Mouse (Mus musculus) intestine, postnatal 0 days (tissue): ENCODE data around the gene Gm17175. TPM values are rescaled to one million over a fixed set of nuclear protein-coding genes. Genes with fewer than 3 reads are reported as not detected.
"Not testable (repeated sequence)": the region's sequence is repeated elsewhere in the genome, so short reads cannot be mapped to it uniquely, and the experiment has no call there.

Experiments used
- ATAC-seq: fragments of 200-750 bp; cut with Nextera tagmentation; 2 replicates; pipeline ENCODE4 v1.8.0; 2017; ENCODE audit warnings: mild to moderate bottlenecking, moderate TSS enrichment, moderate library complexity
- H3K27ac ChIP-seq: fragments of 300-500 bp; sonication (generic); 2 replicates; pipeline ENCODE4 v1.5.1; 2014; ENCODE audit warnings: mild to moderate bottlenecking, low read depth, low read length, moderate library complexity
- H3K27me3 ChIP-seq: fragments of 300-500 bp; sonication (generic); replicated peaks from 2 replicates; pipeline ENCODE4 v1.6.1; 2014; ENCODE audit warnings: low read length, mixed read lengths; ENCODE audit not compliant: control insufficient read depth, insufficient read depth
- H3K36me3 ChIP-seq: fragments of 300-500 bp; sonication (generic); 2 replicates; pipeline ENCODE4 v1.6.1; 2014; ENCODE audit warnings: mild to moderate bottlenecking, moderate library complexity; ENCODE audit not compliant: control insufficient read depth, insufficient read depth
- H3K4me1 ChIP-seq: fragments of 300-500 bp; sonication (generic); replicated peaks from 2 replicates; pipeline ENCODE4 v1.6.1; 2014; ENCODE audit warnings: antibody characterized with exemption, low read length, mixed read lengths; ENCODE audit not compliant: control insufficient read depth, insufficient read depth
- H3K4me2 ChIP-seq: fragments of 300-500 bp; sonication (generic); replicated peaks from 2 replicates; pipeline ENCODE4 v1.6.1; 2014; ENCODE audit warnings: low read depth, mild to moderate bottlenecking, moderate library complexity
- H3K4me3 ChIP-seq: fragments of 300-500 bp; sonication (generic); 2 replicates; pipeline ENCODE4 v1.5.1; 2014; ENCODE audit warnings: low read depth, low read length
- H3K9ac ChIP-seq: fragments of 300-500 bp; sonication (generic); 2 replicates; pipeline ENCODE4 v1.6.1; 2014; ENCODE audit warnings: mild to moderate bottlenecking, low read depth, low read length
- H3K9me3 ChIP-seq: fragments of 300-500 bp; sonication (generic); 2 replicates; pipeline ENCODE4 v1.6.1; 2016; ENCODE audit warnings: mixed run types; ENCODE audit not compliant: control insufficient read depth
- CTCF ChIP-seq: sonication (generic); IDR thresholded peaks from 2 replicates; pipeline ENCODE4 v1.5.1; 2016; ENCODE audit warnings: low read depth, mild to moderate bottlenecking, control low read depth, antibody characterized with exemption, moderate library complexity
- WGBS: fragments of 180-500 bp; shearing (Covaris S2); extraction: QIAGEN DNeasy Blood & Tissue Kit; methylation state at CpG from one replicate; pipeline ENCODE4 v1.1.7; 2014; 5-methylcytosine and 5-hydroxymethylcytosine counted together
- polyA plus RNA-seq: library from polyadenylated mRNA; unstranded; fragments of >200 nt; fragmentation: Nextera tagmentation; extraction: Ambion mirVana; gene quantifications from 2 replicates; pipeline ENCODE4 v1.2.1, GENCODE M21; 2015

Gene Gm17175
- not detected in 2 replicates for polyA plus RNA-seq

GRCm38 (mm10) chr14:51573963-51574362 is at the start of gene Gm17175:
TSS of gene Gm17175 (minus strand) at chr14:51574063.
- not testable (repeated sequence) for H3K27ac ChIP-seq, H3K9ac ChIP-seq, H3K4me2 ChIP-seq, H3K4me3 ChIP-seq, ATAC-seq, H3K9me3 ChIP-seq, H3K4me1 ChIP-seq, H3K36me3 ChIP-seq, H3K27me3 ChIP-seq
- WGBS: 95% methylated on average over 2 of the region's 2 CpGs

DNA sequence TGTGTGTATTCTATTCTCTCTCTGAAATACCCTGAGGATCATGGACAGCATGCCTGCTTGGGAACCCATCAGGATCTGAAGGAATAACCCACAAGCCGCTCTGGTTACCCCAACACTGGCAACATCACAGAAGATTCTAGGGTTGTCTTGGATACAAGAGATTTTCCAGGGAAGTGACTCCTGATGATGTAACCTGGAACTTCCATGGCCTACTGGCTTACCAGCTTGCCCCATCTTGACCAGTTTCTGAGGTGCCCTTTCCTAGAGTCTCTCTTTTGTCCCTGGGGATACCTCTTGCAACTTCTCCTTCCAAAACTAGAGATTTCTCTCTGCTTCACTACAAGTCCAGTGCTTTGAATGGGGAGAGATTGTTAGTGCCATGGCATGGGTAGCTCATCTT is 37.3 kb upstream of the Gm17175 start, which contains the start of gene Gm17078:
TSS of gene Gm17078 (minus strand) at position 101 of the 400 bp plus-strand sequence.
- TF ChIP-seq CTCF: no peak
- H3K9ac ChIP-seq: no peak within 1 kb of the TSS
- no peak for ATAC-seq
- WGBS: 82% methylated on average over 1 of the region's 1 CpGs
- no peaks in the 10 kb centered on the region for H3K36me3 ChIP-seq
- no peak within 1 kb of the TSS for H3K27ac ChIP-seq
- no peak within 1 kb of the TSS for H3K4me3 ChIP-seq
- H3K27me3 ChIP-seq: no peaks in the 10 kb centered on the region
- no peaks in the 10 kb centered on the region for H3K4me1 ChIP-seq
- H3K4me2 ChIP-seq: no peak within 1 kb of the TSS
- no peaks in the 10 kb centered on the region for H3K9me3 ChIP-seq

DNA sequence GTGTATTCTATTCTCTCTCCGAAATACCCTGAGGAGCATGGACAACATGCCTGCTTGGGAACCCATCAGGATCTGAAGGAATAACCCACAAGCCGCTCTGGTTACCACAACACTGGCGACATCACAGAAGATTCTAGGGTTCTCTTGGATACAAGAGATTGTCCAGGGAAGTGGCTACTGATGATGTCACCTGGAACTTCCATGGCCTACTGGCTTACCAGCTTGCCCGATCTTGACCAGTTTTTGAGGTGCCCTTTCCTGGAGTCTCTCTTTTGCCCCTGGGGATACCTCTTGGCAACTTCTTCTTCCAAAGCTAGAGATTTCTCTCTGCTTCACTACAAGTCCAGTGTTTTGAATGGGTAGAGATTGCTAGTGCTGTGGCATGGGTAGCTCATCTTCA is 18.2 kb upstream of the Gm17175 start, which contains the start of gene Gm17174:
TSS of gene Gm17174 (minus strand) at position 101 of the 400 bp plus-strand sequence.
- H3K4me2 ChIP-seq, H3K27me3 ChIP-seq, H3K36me3 ChIP-seq, H3K4me3 ChIP-seq, H3K27ac ChIP-seq, H3K9me3 ChIP-seq, ATAC-seq, H3K9ac ChIP-seq, H3K4me1 ChIP-seq: not testable (repeated sequence)
- WGBS: 94% methylated on average over 4 of the region's 4 CpGs

DNA sequence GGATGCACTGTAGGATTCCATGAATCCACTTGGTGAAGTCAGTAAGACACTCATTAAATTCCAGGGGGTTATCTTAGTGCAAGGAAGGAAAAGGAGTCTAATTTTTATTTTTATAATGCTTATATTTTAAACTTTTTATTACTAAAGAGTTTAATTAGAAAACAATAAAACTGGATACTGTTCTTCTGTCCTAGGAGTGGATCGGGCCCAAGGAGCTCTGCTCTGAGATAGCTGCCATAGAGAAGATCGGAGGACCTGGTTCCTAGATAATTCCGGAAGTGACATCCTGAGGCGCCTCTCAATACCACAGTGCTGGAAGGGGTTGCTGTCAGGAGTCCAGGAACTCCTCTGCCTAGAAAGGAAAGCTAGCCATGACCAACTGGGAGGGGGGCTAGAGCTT is 21.4 kb downstream of the Gm17175 start, which contains the start of gene Gm5622:
TSS of gene Gm5622 (plus strand) at position 301 of the 400 bp plus-strand sequence.
- no peak for ATAC-seq
- 93% methylated on average over 4 of the region's 4 CpGs for WGBS
- H3K4me2 ChIP-seq: no peak within 1 kb of the TSS

More for the DNA sequence above, 21.4 kb downstream of the Gm17175 start, which contains the start of gene Gm5622:
- no peak within 1 kb of the TSS for H3K4me3 ChIP-seq
- H3K4me1 ChIP-seq: no peaks in the 10 kb centered on the region
- TF ChIP-seq CTCF: no peak
- H3K27me3 ChIP-seq: no peaks in the 10 kb centered on the region
- no peak within 1 kb of the TSS for H3K27ac ChIP-seq
- H3K9me3 ChIP-seq: no peaks in the 10 kb centered on the region
- no peak within 1 kb of the TSS for H3K9ac ChIP-seq
- H3K36me3 ChIP-seq: no peaks in the 10 kb centered on the region

Other genes with a start within 250 kb of the Gm17175 start
- gene Gm7247, start 212.3 kb downstream of the Gm17175 start, polyA plus RNA-seq: not detected in 2 replicates
- not detected in 2 replicates for gene Vmn2r88, start 163.2 kb downstream of the Gm17175 start, polyA plus RNA-seq
- gene Vmn2r89, start 122.2 kb downstream of the Gm17175 start, polyA plus RNA-seq: not detected in 2 replicates
- gene Gm5622, start 21.3 kb downstream of the Gm17175 start, polyA plus RNA-seq: not detected in 2 replicates
- not detected in 2 replicates for gene Gm17174, start 18.1 kb upstream of the Gm17175 start, polyA plus RNA-seq
- gene Gm17078, start 37.2 kb upstream of the Gm17175 start, polyA plus RNA-seq: not detected in 2 replicates
- gene Gm4181, start 61.6 kb upstream of the Gm17175 start, polyA plus RNA-seq: not detected in 2 replicates
- gene Gm17079, start 121.4 kb upstream of the Gm17175 start, polyA plus RNA-seq: not detected in 2 replicates
- gene Gm5800, start 143.1 kb upstream of the Gm17175 start, polyA plus RNA-seq: not detected in 2 replicates
- 7.2 and 12.3 TPM in 2 replicates for gene Ang4, start 199.5 kb upstream of the Gm17175 start, polyA plus RNA-seq
- not detected in 2 replicates for gene AY358078, start 226.0 kb upstream of the Gm17175 start, polyA plus RNA-seq